Mouse (Mus musculus) hindbrain, embryonic 14.5 days (tissue): ENCODE results near the gene H2al1h. TPM values are rescaled to one million over a fixed set of nuclear protein-coding genes. Genes with fewer than 3 reads are reported as not detected.

Experiments
- ATAC-seq: fragments of 200-750 bp; cut with Nextera tagmentation; 2 replicates; pipeline ENCODE4 v1.8.0; 2017; ENCODE audit warnings: moderate number of reproducible peaks, mild to moderate bottlenecking, moderate TSS enrichment, moderate library complexity; ENCODE audit not compliant: low FRiP score
- DNase-seq: peaks from one replicate; pipeline ENCODE4 v3.0.0-alpha.2; 2015; ENCODE audit warnings: low spot score
- H3K27ac ChIP-seq: fragments of 300-500 bp; sonication (generic); 2 replicates; pipeline ENCODE4 v1.5.1; 2014; ENCODE audit warnings: mild to moderate bottlenecking, moderate library complexity
- H3K27me3 ChIP-seq: fragments of 300-500 bp; sonication (generic); 2 replicates; pipeline ENCODE4 v1.6.1; 2014; ENCODE audit warnings: mild to moderate bottlenecking, low read length, mixed read lengths; ENCODE audit not compliant: control insufficient read depth, insufficient read depth
- H3K36me3 ChIP-seq: fragments of 300-500 bp; sonication (generic); replicated peaks from 2 replicates; pipeline ENCODE4 v1.6.1; 2014; ENCODE audit not compliant: control insufficient read depth, insufficient read depth
- H3K4me1 ChIP-seq: fragments of 300-500 bp; sonication (generic); replicated peaks from 2 replicates; pipeline ENCODE4 v1.6.1; 2014; ENCODE audit warnings: antibody characterized with exemption, low read length, mixed read lengths; ENCODE audit not compliant: control insufficient read depth, insufficient read depth
- H3K4me2 ChIP-seq: fragments of 300-500 bp; sonication (generic); replicated peaks from 2 replicates; pipeline ENCODE4 v1.6.1; 2014; ENCODE audit warnings: mild to moderate bottlenecking, moderate library complexity
- H3K4me3 ChIP-seq: fragments of 300-500 bp; sonication (generic); replicated peaks from 2 replicates; pipeline ENCODE4 v1.5.1; 2014; ENCODE audit warnings: mild to moderate bottlenecking, low read length
- H3K9ac ChIP-seq: fragments of 300-500 bp; sonication (generic); 2 replicates; pipeline ENCODE4 v1.6.1; 2014
- H3K9me3 ChIP-seq: fragments of 300-500 bp; sonication (generic); 2 replicates; pipeline ENCODE4 v1.6.1; 2016; ENCODE audit warnings: low read length; ENCODE audit not compliant: control insufficient read depth
- WGBS: fragments of 180-500 bp; shearing (Covaris S2); extraction: QIAGEN DNeasy Blood & Tissue Kit; methylation state at CpG from one replicate; pipeline ENCODE4 v1.1.7; 2014; 5-methylcytosine and 5-hydroxymethylcytosine counted together
- polyA plus RNA-seq: library from polyadenylated mRNA; unstranded; fragments of >200 nt; fragmentation: Nextera tagmentation; extraction: Ambion mirVana; gene quantifications from 2 replicates; pipeline ENCODE4 v1.2.1, GENCODE M21; 2014

Gene H2al1h
- polyA plus RNA-seq, 1 experiment from 2014 or later: not detected

DNA sequence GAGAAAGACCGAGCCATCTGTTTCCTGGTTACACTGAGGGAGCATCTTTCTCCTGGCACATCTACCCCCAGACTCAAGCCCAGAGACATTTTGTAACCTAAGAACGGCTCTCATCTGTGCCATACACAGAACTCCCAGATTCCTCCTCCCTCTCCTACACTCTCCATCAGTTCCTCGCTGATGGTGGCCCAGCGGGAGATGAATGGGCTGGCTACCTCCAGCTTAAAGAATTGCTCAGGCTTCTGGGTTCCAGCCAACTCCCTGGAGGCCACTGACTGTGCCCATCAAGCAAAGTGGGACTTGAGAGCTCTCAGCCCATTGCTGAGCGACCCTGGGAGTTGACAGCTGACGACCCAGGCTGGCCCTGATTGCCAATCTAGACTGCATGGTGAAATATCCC, 42.6 kb downstream of the H2al1h start:
- ATAC-seq (peak; percentile 66; the same call in 1 of the 2 replicates), DNase-seq (peak; percentile 29)
- Histone ChIP-seq H3K36me3 (no peaks in the 10 kb centered on the region), H3K4me3 (no peak overlapping the region), H3K9me3 (no peaks in the 10 kb centered on the region), H3K27me3 (peaks cover 8% of the 10 kb centered on the region; the same call in 1 of the 2 replicates), H3K9ac (no peak overlapping the region), H3K4me1 (peaks cover 5% of the 10 kb centered on the region; the same call in 1 of the 2 replicates), H3K4me2 (no peak overlapping the region), H3K27ac (no peak overlapping the region)
- WGBS: 40% methylated on average over 6 of the region's 6 CpGs

GRCm38 (mm10) chrX:11365151-11365550, 43.9 kb downstream of the H2al1h start:
- H3K4me1 ChIP-seq: peaks cover 5% of the 10 kb centered on the region; the same call in 1 of the 2 replicates
- no peak for ATAC-seq

More at GRCm38 (mm10) chrX:11365151-11365550, 43.9 kb downstream of the H2al1h start:
- Histone ChIP-seq H3K4me3 (no peak overlapping the region), H3K36me3 (no peaks in the 10 kb centered on the region), H3K4me2 (no peak overlapping the region), H3K27ac (no peak overlapping the region), H3K27me3 (peaks cover 8% of the 10 kb centered on the region; the same call in 1 of the 2 replicates), H3K9me3 (no peaks in the 10 kb centered on the region), H3K9ac (no peak overlapping the region)
- 50% methylated on average over 12 of the region's 12 CpGs for WGBS
- peak; percentile 25 for DNase-seq

Other genes with a start within 250 kb of the H2al1h start
- not detected in 2 replicates for gene H2al1a, start 22.2 kb upstream of the H2al1h start, polyA plus RNA-seq
- not detected in 2 replicates for gene H2al1b, start 19.1 kb upstream of the H2al1h start, polyA plus RNA-seq
- not detected in 2 replicates for gene H2al1c, start 15.8 kb upstream of the H2al1h start, polyA plus RNA-seq
- gene H2al1d, start 12.7 kb upstream of the H2al1h start, polyA plus RNA-seq: not detected in 2 replicates
- gene H2al1e, start 9.6 kb upstream of the H2al1h start, polyA plus RNA-seq: not detected in 2 replicates
- gene H2al1f, start 6.3 kb upstream of the H2al1h start, polyA plus RNA-seq: not detected in 2 replicates
- gene H2al1g, start 3.2 kb upstream of the H2al1h start, polyA plus RNA-seq: not detected in 2 replicates
- not detected in 2 replicates for gene H2al1i, start 3.2 kb downstream of the H2al1h start, polyA plus RNA-seq
- gene H2al1j, start 6.3 kb downstream of the H2al1h start, polyA plus RNA-seq: not detected in 2 replicates